Mouse (Mus musculus) CH12F3 (cell line): ENCODE data around the gene Gm21188.
"Not testable (repeated sequence)": the region's sequence is repeated elsewhere in the genome, so short reads cannot be mapped to it uniquely, and the experiment has no call there.

ENCODE experiments used
- in situ Hi-C: fragments of 300-500 bp; cut with MboI; formaldehyde crosslinking; loops from 2 replicates; pipeline ENCODE4 v1.14.3; 2020; ENCODE audit warnings: low sequenced_read_pairs

The Gm21188 gene

DNA sequence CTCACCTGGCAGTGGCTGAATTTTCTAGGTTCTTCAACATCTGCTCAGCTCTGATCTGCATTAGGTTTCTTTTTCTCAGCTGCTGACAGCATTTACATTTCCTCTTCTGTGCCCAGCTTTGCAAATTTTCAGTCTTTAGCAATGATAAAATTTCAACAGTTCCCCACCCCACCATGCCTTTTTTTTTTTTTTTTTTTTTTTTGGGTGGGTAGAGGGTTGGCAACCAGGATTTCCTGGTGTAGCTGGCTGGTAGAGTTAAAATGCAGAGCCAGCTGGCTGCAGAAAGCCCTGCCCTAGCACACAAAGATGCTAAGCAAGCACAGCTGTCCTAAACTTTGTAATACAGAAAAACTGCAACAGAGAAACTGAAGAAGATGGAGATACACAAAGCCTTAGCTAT is at the start of gene Gm21188:
Gm21188 (minus strand) TSS at position 110 of the 400 bp plus-strand sequence.
- in situ Hi-C loops: not testable (repeated sequence)

DNA sequence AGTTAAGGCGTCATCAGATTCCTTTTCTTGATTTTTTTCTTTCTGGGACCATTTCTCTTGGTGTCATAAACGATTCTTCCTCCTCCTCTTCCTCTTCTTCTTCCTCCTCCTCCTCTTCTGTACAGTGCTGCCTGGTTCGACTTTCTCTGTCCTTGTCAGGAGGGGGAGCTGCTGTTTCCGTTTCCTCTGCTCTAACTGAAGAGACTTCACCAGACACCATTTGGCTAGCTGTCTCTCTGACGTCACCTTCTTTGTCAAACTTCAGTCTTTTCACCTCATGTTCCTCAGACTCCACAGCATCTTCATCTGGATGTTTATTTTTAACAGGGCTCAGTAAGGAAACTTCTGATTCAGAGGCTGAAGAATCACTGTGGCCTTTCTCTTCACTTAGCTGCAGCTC is 47.3 kb upstream of the Gm21188 start:
- in situ Hi-C loops: not testable (repeated sequence)

DNA sequence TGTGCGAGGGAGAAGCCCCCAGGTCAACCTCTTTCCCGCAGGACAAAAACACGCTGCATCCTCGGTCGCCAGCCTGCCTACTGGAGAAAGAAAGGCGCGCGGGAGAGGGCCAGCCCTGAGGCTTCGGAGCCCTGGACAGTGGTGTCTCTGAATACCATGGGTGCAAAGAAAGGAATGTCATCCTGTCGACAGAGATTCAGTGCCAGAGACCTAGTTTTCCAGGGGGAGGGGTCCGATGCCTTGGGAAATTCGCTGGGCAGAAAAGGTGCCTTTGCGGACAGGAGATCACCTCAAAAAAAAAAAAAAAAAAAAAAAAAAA is 44.9 kb upstream of the Gm21188 start:
- in situ Hi-C loops: not testable (repeated sequence)

DNA sequence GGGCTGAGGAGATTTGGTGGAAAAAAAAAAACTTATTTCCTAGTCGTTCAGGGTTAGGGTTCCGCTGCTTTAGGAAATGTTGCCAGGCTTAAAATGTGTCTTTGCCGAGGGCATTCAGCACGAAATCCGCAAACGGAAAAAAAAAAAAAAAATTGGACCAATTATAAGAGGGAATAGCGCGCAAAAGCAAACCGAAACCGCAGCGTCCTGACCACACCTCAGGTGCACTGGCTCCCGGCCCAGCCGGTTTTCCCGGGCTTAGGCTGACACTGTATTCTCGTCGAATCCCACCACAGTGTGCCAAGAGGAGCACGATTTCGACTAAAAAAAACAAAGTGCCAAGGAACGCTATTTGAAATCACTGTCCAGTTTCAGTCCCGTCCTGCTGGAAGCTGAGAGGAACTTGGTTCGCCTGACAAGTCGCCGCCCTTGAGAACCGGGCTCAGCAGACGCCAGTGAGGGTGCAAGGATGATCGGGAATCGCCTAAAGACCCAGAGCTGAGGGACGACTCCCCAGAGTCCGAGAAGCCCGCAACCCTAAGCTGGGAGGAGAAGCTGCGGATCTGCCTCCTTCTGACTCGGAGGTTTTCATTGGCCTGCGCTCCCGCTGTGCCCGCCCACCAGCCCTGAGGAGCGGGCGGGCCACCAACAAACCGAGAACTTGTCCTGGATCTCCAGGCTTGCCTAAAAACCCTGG is 44.4 kb upstream of the Gm21188 start:
- in situ Hi-C loops: not testable (repeated sequence)

DNA sequence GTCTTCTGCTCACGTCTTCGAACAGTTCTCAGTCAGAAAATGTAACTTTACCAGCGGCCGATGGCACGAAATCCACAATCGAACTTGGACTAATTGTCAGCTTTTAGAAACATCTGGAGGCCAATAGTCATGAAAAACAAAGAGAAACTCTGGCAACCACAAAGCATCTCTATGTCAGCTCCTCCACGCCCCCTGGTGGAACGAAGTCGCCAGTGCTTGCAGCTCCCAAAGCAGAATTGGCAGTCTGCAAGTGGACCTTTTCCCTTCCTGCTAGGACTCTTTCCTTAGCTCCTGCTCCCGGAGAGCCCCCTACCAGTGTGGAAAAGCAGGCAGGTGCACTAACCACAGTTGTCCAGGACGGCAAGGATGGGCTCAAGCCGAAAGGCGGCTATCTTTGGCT is 41.0 kb upstream of the Gm21188 start:
- in situ Hi-C loops: not testable (repeated sequence)

DNA sequence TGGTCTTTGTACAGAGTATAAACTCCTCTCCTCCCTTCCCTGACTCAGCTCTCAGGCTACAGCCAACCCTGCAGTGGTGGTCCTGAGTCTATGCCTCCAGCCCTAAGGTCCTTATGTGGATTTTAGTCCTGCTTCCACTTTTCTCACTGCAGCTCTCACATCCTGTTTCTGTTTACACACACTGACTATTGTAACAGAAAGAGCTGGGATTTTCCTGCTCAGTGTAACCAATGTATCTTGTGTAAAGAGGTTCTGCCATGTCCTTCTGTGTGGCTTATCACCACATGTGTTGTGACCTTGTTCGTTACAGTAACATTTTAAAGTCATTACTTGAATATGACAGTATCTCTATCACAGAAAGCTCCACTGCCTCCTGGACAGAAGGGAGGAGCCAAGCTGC is 27.6 kb upstream of the Gm21188 start:
- in situ Hi-C loops: not testable (repeated sequence)

DNA sequence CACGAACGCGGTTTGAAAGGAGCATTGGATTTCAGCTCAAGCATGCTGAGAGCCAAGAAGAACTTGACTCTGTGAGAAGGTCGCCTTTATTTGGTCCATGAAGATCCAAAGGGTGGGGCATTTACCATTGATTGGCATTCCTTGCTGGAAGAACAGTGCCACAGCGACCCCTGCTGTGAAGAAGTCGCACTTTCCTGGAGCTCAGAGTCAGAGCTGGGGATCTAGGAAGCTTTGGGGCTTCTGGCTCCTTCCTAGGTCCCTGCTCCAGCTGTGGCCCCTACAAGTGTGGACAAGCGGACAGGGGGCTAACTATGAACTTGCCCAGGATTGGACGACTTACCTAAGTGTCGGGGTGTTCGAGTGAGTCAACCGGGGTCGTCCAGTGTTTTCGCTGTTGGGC is 18.9 kb upstream of the Gm21188 start:
- in situ Hi-C loops: not testable (repeated sequence)

DNA sequence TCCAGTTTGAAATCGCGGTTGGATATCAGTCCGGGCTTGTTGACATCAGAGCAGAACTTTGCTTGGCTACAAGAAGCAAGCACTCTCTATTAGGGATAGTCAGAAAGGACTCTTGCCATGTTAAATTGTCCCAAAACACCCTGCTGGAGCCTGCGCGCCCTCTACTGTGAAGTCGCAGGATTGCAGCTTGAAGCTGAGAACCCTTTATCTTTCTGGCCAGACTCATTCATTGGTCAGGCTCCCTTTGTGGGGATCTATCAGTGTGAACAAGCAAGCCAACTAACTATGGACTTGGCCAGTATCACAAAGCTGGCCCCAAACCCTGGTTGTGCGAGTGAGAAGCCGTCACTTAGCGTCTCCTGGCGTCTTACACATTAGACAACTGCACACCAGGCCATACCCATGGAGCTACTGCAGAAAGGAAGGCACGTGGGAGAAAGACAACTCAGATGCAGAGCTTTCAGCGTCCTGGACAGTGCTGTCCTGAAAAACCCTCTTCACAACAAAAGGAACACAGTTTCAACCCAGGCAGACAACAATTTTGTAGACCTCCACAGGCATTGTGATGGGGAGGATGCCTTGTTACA is 18.1 kb upstream of the Gm21188 start:
- in situ Hi-C loops: not testable (repeated sequence)

DNA sequence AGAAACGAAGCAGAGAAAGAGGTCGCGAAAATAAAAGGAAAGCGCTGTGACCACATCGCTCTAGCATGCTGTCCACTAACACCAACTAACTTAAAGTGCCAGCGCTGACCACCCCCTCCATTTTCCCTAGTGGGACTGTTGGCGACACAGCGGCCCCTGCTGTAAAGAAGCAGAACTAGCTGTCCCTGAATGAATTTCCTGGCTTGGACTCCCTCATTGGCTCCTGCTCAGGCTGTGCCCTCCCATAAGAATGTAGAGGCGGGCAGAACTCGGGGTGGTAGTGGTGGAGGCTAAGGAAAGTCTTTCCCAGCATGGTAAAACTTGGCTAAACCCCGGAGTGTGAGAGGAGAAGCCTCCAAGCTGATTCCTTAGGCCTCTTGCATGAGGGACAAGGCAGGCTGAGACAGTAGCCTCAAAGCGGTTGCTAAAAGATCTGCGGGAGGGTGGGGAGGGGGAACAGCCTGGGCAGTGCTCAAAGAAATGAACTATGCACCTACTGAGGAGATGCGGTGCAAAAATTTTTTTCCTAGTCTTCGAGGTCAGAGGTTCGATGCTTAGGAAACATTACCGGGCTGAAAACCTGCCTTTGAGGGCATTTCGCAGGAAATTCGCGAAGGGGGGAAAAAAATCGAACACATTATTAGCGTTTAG is 11.6 kb upstream of the Gm21188 start:
- in situ Hi-C loops: not testable (repeated sequence)

DNA sequence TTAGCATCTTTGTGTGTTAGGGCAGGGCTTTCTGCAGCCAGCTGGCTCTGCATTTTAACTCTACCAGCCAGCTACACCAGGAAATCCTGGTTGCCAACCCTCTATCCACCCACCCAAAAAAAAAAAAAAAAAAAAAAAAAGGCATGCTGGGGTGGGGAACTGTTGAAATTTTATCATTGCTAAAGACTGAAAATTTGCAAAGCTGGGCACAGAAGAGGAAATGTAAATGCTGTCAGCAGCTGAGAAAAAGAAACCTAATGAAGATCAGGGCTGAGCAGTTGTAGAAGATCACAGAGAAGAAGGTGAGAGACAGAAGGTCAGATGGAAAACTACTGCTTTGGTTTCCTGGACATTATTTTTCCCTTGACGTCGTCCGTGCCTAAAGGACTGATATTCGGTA is 10.9 kb upstream of the Gm21188 start:
- in situ Hi-C loops: not testable (repeated sequence)

DNA sequence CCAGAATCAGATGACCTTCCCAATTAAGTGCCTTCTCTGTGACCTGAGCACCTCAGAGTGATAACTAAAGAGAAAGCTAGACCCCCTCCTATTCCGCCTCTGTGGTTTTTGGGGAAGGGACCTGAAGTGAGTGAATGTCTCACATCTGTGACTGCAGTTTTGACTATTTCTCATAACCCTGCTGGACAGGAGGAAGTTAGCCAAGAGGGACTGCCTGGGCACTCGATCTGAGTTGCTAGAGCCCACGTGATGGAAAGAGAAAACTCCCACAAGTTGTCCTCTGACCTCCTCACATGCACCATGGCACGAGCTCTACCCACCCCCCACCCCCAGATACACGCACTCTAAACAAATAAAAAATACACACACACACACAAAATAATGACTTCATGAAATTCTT is 3.4 kb downstream of the Gm21188 start:
- in situ Hi-C loops: not testable (repeated sequence)

DNA sequence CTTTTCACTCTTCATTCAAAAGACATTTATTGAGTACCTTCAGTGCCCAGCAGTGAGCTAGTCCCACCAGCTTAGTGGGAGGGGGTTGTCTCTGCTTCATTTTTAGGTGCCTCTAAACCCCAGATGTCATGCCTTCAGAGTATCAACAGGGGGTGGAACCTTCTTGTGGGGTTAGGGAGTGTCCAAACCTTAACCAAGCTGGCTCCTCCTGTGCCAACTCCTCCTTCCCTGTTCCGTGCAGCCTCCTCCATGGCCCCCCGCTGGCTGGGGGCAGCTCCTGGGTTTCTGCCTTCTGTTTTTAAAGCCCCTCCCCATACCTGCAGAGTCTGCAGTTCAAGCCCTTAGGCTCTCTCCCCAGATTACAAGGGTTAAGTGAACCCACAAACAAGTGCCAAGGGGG is 3.8 kb downstream of the Gm21188 start:
- in situ Hi-C loops: not testable (repeated sequence)

DNA sequence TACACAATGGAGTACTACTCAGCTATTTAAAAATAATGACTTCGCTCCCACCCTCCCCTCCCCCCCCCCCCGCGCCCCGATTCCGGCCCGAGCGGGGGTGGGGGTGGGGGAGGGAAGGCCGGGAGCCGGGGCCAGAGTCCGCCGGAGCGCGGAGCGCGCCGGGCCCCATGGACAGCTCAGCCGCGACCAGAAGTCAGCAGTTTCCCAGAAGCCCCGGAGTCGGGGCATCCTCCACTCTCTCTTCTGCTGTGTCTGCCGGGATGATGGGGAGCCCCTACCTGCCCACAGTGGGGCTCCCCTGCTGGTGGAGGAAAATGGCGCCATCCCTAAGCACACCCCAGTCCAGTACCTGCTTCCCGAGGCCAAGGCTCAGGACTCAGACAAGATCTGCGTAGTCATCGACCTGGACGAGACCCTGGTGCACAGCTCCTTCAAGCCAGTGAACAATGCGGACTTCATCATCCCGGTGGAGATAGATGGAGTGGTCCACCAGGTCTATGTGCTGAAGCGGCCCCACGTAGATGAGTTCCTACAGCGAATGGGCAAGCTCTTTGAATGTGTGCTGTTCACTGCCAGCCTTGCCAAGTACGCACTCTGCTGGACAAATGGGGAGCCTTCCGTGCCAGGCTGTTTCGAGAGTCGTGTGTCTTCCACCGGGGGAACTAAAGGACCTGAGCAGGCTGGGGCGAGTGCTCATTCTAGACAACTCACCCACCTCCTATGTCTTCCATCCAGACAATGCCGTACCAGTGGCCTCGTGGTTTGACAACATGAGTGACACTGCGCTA is 5.4 kb downstream of the Gm21188 start:
- in situ Hi-C loops: not testable (repeated sequence)

DNA sequence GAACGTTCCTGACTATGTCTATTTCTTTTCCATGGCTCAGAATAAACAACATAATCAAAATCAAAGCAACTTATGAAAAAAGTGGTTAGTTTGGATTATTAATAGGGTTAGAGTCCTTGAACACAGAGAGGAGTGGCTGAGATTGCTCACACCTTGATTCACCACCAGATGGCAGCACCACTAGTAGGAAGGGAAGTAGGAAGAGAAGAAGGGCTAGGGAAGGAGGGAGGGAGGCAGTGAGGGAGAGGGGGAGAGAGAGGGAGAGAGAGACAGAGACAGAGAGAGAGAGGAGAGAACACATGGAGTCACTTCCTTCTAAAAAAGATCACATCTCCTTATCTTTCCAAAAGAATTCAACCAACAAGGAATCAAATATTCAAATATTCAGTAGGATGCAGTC is 10.8 kb downstream of the Gm21188 start:
- in situ Hi-C loops: not testable (repeated sequence)

DNA sequence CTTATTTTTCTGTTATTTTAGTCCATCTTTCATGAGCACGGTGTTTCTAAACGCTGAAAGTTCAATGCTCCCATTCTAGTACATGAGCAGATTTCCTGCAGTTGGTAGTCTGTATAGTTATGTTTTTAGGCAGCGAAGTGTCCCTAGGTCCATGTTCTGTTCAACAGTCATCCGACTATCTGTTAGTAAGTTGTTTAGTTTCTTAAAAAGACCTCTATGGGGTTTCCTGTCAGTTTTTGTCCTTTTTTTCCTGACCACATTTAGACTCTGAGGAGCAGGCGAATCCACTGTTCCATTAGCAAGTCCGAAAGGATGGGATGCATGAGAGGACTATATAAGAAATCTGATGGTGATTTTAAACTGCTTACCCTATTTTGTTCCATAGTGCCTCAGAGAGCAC is 14.1 kb downstream of the Gm21188 start:
- in situ Hi-C loops: not testable (repeated sequence)

DNA sequence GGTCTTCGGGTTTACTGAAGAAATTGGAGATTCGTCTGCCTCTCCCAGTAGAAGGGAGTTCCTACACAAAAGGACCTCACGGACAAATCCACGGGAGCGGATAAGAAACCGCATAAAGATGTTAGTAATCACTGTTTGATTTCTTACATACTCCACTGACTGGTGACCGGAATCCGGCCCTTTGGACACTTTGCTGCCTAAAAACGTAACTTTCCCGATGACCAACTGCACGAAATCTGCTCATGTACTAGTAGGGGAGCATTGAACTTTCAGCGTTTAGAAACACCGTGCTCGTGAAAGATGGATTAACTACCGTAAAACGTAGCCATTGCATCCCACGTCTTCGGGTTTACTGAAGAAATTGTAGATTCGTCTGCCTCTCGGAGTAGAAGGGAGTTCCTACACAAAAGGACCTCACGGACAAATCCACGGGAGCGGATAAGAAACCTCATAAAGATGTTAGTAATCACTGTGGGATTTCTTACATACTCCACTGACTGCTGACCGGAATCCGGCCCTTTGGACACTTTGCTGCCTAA is 15.3 kb downstream of the Gm21188 start:
- in situ Hi-C loops: not testable (repeated sequence)

DNA sequence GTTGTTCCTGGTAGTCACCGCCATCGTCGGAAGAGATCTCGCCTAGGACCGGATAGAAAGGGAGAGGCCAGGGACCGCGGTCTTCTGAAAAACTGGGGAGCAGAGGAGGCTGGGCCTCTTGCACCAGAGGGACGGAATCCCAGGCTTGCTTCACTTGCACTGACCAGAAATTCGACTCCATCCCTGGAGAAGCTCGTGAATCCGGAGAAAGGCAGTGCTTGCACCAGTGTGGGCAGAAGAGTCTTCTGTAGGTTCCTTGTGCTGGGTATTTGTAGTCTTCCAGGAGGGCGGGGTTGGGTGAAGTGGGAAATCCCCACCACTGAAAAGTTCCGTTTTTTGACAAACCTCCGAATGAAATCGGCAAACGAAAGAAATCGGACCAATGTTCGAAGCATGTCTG is 16.8 kb downstream of the Gm21188 start:
- in situ Hi-C loops: not testable (repeated sequence)

DNA sequence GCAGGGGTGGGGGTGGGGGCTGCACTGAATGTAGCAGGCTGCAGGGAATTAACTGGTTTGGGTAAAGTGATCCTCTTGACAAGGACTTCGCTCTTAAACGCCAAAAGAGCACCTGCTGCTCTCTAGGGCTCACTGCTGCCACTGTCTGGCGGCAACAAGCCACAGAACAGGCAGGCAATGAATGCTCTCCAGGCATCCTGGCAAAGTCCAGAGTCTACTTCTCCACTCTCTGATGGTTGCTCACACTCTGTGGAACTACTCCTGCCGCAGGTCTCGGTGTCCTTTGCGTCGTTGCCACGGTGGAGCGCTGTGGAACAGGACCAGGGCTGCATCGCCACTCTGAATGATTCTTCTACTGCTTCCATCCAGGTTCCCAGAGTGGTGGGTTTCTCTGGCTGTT is 17.4 kb downstream of the Gm21188 start:
- in situ Hi-C loops: not testable (repeated sequence)

DNA sequence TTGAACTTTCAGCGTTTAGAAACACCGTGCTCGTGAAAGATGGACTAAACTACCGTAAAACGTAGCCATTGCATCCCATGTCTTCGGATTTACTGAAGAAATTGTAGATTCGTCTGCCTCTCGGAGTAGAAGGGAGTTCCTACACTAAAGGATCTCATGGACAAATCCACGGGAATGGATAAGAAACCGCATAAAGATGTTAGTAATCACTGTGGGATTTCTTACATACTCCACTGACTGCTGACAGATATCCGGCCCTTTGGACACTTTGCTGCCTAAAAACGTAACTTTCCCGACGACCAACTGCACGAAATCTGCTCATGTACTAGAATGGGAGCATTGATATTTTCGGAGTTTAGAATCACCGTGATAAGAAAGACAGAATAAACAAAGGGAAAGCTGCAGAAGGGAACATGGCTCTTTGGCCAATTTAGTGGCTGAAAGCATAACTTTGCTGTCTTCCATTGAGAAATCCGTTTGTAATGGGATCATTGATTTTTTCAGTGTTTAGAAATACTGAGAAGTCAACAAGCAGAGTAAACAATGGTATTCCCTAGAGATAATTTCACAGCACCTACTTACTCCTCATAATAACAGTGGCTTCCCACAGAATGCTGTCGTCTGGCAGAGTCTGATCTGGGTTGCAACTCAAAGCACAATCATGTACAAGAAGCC is 18.3 kb downstream of the Gm21188 start:
- in situ Hi-C loops: not testable (repeated sequence)

DNA sequence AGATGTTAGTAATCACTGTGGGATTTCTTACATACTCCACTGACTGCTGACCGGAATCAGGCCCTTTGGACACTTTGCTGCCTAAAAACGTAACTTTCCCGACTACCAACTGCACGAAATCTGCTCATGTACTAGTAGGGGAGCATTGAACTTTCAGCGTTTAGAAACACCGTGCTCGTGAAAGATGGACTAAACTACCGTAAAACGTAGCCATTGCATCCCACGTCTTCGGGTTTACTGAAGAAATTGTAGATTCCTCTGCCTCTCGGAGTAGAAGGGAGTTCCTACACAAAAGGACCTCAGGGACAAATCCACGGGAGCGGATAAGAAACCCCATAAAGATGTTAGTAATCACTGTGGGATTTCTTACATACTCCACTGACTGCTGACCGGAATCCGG is 20.3 kb downstream of the Gm21188 start:
- in situ Hi-C loops: not testable (repeated sequence)

DNA sequence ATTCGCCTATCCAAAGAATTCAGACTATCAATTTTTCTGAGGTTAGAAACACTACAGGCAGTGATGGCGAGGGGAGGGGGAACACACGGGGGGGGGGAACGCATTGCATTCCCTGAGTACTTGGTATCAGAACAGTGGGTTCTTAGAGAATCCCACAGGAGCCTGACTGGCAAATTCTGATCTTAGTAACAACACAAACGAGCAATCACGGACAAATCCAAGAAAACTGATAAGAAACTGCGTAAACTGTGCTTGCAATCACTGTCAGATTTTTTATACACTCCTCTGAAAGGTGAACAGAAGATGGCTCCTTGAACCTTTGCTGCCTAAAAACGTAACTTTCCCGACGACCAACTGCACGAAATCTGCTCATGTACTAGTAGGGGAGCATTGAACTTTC is 24.6 kb downstream of the Gm21188 start:
- in situ Hi-C loops: not testable (repeated sequence)
